Mouse (Mus musculus) MEL (cell line): ENCODE measurements around the gene Pdzd7.
A peak's percentile ranks its signal among the peaks of the same experiment; 100 is the strongest.

Experiments
- CHD2 ChIP-seq: IDR thresholded peaks from 2 replicates; pipeline ENCODE4 v1.6.1; 2011; ENCODE audit warnings: low read length, improper control_type of control experiment
- CTCF ChIP-seq, 3 experiments: IDR thresholded peaks in 2 of 3; conservative IDR thresholded peaks in 1 of 3; 2 replicates each; pipeline ENCODE4 v1.5.1; 2011 to 2012; ENCODE audit warnings: low read length in 3 of 3, low read depth in 2 of 3, mild to moderate bottlenecking in 2 of 3, improper control_type of control experiment in 1 of 3, inconsistent platforms in 1 of 3, mixed read lengths in 1 of 3, moderate library complexity in 1 of 3; ENCODE audit not compliant: control insufficient read depth in 1 of 3, insufficient read depth in 1 of 3, poor library complexity in 1 of 3, severe bottlenecking in 1 of 3
- E2F4 ChIP-seq: IDR thresholded peaks from 2 replicates; pipeline ENCODE4 v1.6.1; 2011; ENCODE audit warnings: low read depth, low read length, improper control_type of control experiment, borderline replicate concordance
- MAZ ChIP-seq: IDR thresholded peaks from 2 replicates; pipeline ENCODE4 v1.6.1; 2012; ENCODE audit warnings: low read depth, mild to moderate bottlenecking, inconsistent platforms, low read length, improper control_type of control experiment
- NRF1 ChIP-seq: IDR thresholded peaks from 2 replicates; pipeline ENCODE4 v1.6.1; 2014; ENCODE audit warnings: low read depth, mild to moderate bottlenecking, inconsistent platforms, low read length, improper control_type of control experiment, moderate library complexity; ENCODE audit not compliant: poor library complexity, insufficient read depth, severe bottlenecking
- POLR2A ChIP-seq, 2 experiments: IDR thresholded peaks; 2 replicates each; pipeline ENCODE4 v1.6.1; 2011 to 2012; ENCODE audit warnings: low read length in 2 of 2, mild to moderate bottlenecking in 2 of 2, control low read depth in 1 of 2, improper control_type of control experiment in 1 of 2, low read depth in 1 of 2, moderate library complexity in 1 of 2; ENCODE audit not compliant: control insufficient read depth in 1 of 2, insufficient read depth in 1 of 2, poor library complexity in 1 of 2
- POLR2AphosphoS2 ChIP-seq: IDR thresholded peaks from 2 replicates; pipeline ENCODE4 v1.6.1; 2011; ENCODE audit warnings: low read length, improper control_type of control experiment
- RAD21 ChIP-seq: IDR thresholded peaks from 2 replicates; pipeline ENCODE4 v1.6.1; 2011; ENCODE audit warnings: mild to moderate bottlenecking, low read depth, low read length, improper control_type of control experiment
- UBTF ChIP-seq: IDR thresholded peaks from 2 replicates; pipeline ENCODE4 v1.6.1; 2012; ENCODE audit warnings: low read depth, mild to moderate bottlenecking, inconsistent platforms, low read length, improper control_type of control experiment, moderate library complexity, borderline replicate concordance; ENCODE audit not compliant: insufficient read depth
- ZKSCAN1 ChIP-seq: IDR thresholded peaks from 2 replicates; pipeline ENCODE4 v1.6.1; 2012; ENCODE audit warnings: low read depth, mild to moderate bottlenecking, inconsistent platforms, low read length, improper control_type of control experiment, moderate library complexity

GRCm38 (mm10) chr19:45056364-45056763 is 10.8 kb upstream of the Pdzd7 start:
- no peak for TF ChIP-seq CHD2
- peak; percentile 71 to 98 (median 76) for TF ChIP-seq CTCF (IDR thresholded peaks at IDR 0.05 in 2 of 3, conservative IDR thresholded peaks at IDR 0.05 in 1 of 3; ENCODE audit: control insufficient read depth in 1 of 3, insufficient read depth in 1 of 3, low read depth in 2 of 3, low read length in 3 of 3, poor library complexity in 1 of 3, severe bottlenecking in 1 of 3)
- TF ChIP-seq NRF1 = no peak
- no peak for TF ChIP-seq E2F4
- peak; percentile 96 for TF ChIP-seq RAD21
- no peak for TF ChIP-seq POLR2AphosphoS2
- no peak for TF ChIP-seq ZKSCAN1
- TF ChIP-seq UBTF = no peak
- TF ChIP-seq MAZ = peak; percentile 78
- no peak for TF ChIP-seq POLR2A (IDR thresholded peaks at IDR 0.05; ENCODE audit: control insufficient read depth in 1 of 2, insufficient read depth in 1 of 2, low read depth in 1 of 2, low read length in 2 of 2, poor library complexity in 1 of 2)
